Mouse (Mus musculus): ENCODE results near the gene Rsl1d1.

The Rsl1d1 gene

GRCm38 (mm10) chr16:11202571-11203554 lies at the start of gene Rsl1d1:
Rsl1d1 (minus strand) TSS chr16:11203331.
- in situ Hi-C loops (cut with MboI; ENCODE audit: unreplicated experiment in 2 of 2) = no loop called here

- in situ Hi-C loops (cut with MboI; ENCODE audit: unreplicated experiment in 2 of 2) = no loop called here
Measured at GRCm38 (mm10) chr16:11247791-11248190, 44.7 kb upstream of the Rsl1d1 start.

GRCm38 (mm10) chr16:11245767-11246166 lies 42.6 kb upstream of the Rsl1d1 start:
- in situ Hi-C loops (cut with MboI; ENCODE audit: unreplicated experiment in 2 of 2) = no loop called here

GRCm38 (mm10) chr16:11242401-11242800 lies 39.3 kb upstream of the Rsl1d1 start:
- in situ Hi-C loops (cut with MboI; ENCODE audit: unreplicated experiment in 2 of 2) = no loop called here

- in situ Hi-C loops (cut with MboI; ENCODE audit: unreplicated experiment in 2 of 2) = no loop called here
Measured at GRCm38 (mm10) chr16:11217801-11218200, 14.7 kb upstream of the Rsl1d1 start.

GRCm38 (mm10) chr16:11203600-11204390 lies 664 bp upstream of the Rsl1d1 start:
- in situ Hi-C loops (cut with MboI; ENCODE audit: unreplicated experiment in 2 of 2) = no loop called here

GRCm38 (mm10) chr16:11201740-11202394 lies 1.3 kb downstream of the Rsl1d1 start:
- in situ Hi-C loops (cut with MboI; ENCODE audit: unreplicated experiment in 2 of 2) = no loop called here

GRCm38 (mm10) chr16:11200247-11200646 lies 2.9 kb downstream of the Rsl1d1 start:
- in situ Hi-C loops (cut with MboI; ENCODE audit: unreplicated experiment in 2 of 2) = no loop called here

GRCm38 (mm10) chr16:11198467-11198866 lies 4.7 kb downstream of the Rsl1d1 start:
- in situ Hi-C loops (cut with MboI; ENCODE audit: unreplicated experiment in 2 of 2) = no loop called here

GRCm38 (mm10) chr16:11197052-11197451 lies 6.1 kb downstream of the Rsl1d1 start:
- in situ Hi-C loops (cut with MboI; ENCODE audit: unreplicated experiment in 2 of 2) = no loop called here

GRCm38 (mm10) chr16:11193231-11193630 lies 9.9 kb downstream of the Rsl1d1 start:
- in situ Hi-C loops (cut with MboI; ENCODE audit: unreplicated experiment in 2 of 2) = no loop called here

GRCm38 (mm10) chr16:11190150-11190549 lies 13.0 kb downstream of the Rsl1d1 start:
- in situ Hi-C loops (cut with MboI; ENCODE audit: unreplicated experiment in 2 of 2) = no loop called here

- in situ Hi-C loops (cut with MboI; ENCODE audit: unreplicated experiment in 2 of 2) = loop anchor here (5.0 to 10.0 kb wide), 3 partner anchors 63 to 237 kb away; no protein-coding TSS in a partner anchor
Measured at GRCm38 (mm10) chr16:11177404-11177803, 25.7 kb downstream of the Rsl1d1 start.

GRCm38 (mm10) chr16:11176884-11177244 lies 26.3 kb downstream of the Rsl1d1 start:
- in situ Hi-C loops (cut with MboI; ENCODE audit: unreplicated experiment in 2 of 2) = loop anchor here (5.0 to 10.0 kb wide), 3 partner anchors 62 to 238 kb away; no protein-coding TSS in a partner anchor

- in situ Hi-C loops (cut with MboI; ENCODE audit: unreplicated experiment in 2 of 2) = loop anchor here (5.0 to 10.0 kb wide), 3 partner anchors 62 to 238 kb away; no protein-coding TSS in a partner anchor
Measured at GRCm38 (mm10) chr16:11176208-11176883, 26.8 kb downstream of the Rsl1d1 start, which contains the start of gene Zc3h7a. Zc3h7a (minus strand) TSS chr16:11176393.

GRCm38 (mm10) chr16:11175489-11176207 lies 27.5 kb downstream of the Rsl1d1 start:
- in situ Hi-C loops (cut with MboI; ENCODE audit: unreplicated experiment in 2 of 2) = loop anchor here (5.0 to 10.0 kb wide), 3 partner anchors 61 to 239 kb away; no protein-coding TSS in a partner anchor

GRCm38 (mm10) chr16:11175100-11175488 lies 28.0 kb downstream of the Rsl1d1 start:
- in situ Hi-C loops (cut with MboI; ENCODE audit: unreplicated experiment in 2 of 2) = loop anchor here (5.0 to 10.0 kb wide), 3 partner anchors 60 to 240 kb away; no protein-coding TSS in a partner anchor

- in situ Hi-C loops (cut with MboI; ENCODE audit: unreplicated experiment in 2 of 2) = loop anchor here (5.0 to 25.0 kb wide), 5 partner anchors 60 to 612 kb away; no protein-coding TSS in a partner anchor
Measured at GRCm38 (mm10) chr16:11174671-11175081, 28.5 kb downstream of the Rsl1d1 start.

GRCm38 (mm10) chr16:11171679-11172078 lies 31.5 kb downstream of the Rsl1d1 start:
- in situ Hi-C loops (cut with MboI; ENCODE audit: unreplicated experiment in 2 of 2) = loop anchor here (5.0 to 25.0 kb wide), 4 partner anchors 57 to 609 kb away; no protein-coding TSS in a partner anchor
